Mouse (Mus musculus) thymus, postnatal 4 days (tissue): ENCODE measurements around the gene Pithd1.
A peak's percentile ranks its signal among the peaks of the same experiment; 100 is the strongest.

ENCODE experiments used
- DNase-seq: peaks from one replicate; pipeline ENCODE4 v3.0.0; 2021

Gene Pithd1

GRCm38 (mm10) chr4:135960717-135961116 is 26.3 kb downstream of the Pithd1 start:
- DNase-seq: peak; percentile 92

GRCm38 (mm10) chr4:135958354-135958753 is 28.7 kb downstream of the Pithd1 start:
- no peak for DNase-seq

GRCm38 (mm10) chr4:135955886-135956285 is 31.2 kb downstream of the Pithd1 start:
- no peak for DNase-seq

- DNase-seq: peak; percentile 88
Observed at GRCm38 (mm10) chr4:135954241-135954640, 32.8 kb downstream of the Pithd1 start.

GRCm38 (mm10) chr4:135953179-135953578 is 33.9 kb downstream of the Pithd1 start:
- no peak for DNase-seq

GRCm38 (mm10) chr4:135951505-135951904 is 35.6 kb downstream of the Pithd1 start:
- DNase-seq: peak; percentile 53

GRCm38 (mm10) chr4:135950365-135950764 is 36.7 kb downstream of the Pithd1 start:
- DNase-seq: no peak

- DNase-seq: no peak
Observed at GRCm38 (mm10) chr4:135949911-135950310, 37.2 kb downstream of the Pithd1 start.

- no peak for DNase-seq
Observed at GRCm38 (mm10) chr4:135949475-135949874, 37.6 kb downstream of the Pithd1 start.

- DNase-seq: no peak
Observed at GRCm38 (mm10) chr4:135948142-135948541, 38.9 kb downstream of the Pithd1 start.

GRCm38 (mm10) chr4:135946659-135947301 is 40.3 kb downstream of the Pithd1 start:
- no peak for DNase-seq

- peak; percentile 98 for DNase-seq
Observed at GRCm38 (mm10) chr4:135946278-135946658, 40.8 kb downstream of the Pithd1 start, which contains the start of gene Hmgcl. Hmgcl (plus strand) TSS chr4:135946448.

GRCm38 (mm10) chr4:135945706-135946105 is 41.4 kb downstream of the Pithd1 start:
- DNase-seq: no peak

GRCm38 (mm10) chr4:135943389-135943788 is 43.7 kb downstream of the Pithd1 start:
- DNase-seq: no peak

- DNase-seq: no peak
Observed at GRCm38 (mm10) chr4:135942193-135942592, 44.9 kb downstream of the Pithd1 start.

GRCm38 (mm10) chr4:135941026-135941425 is 46.0 kb downstream of the Pithd1 start:
- DNase-seq: peak; percentile 53

- no peak for DNase-seq
Observed at GRCm38 (mm10) chr4:135938858-135939257, 48.2 kb downstream of the Pithd1 start.

- DNase-seq: no peak
Observed at GRCm38 (mm10) chr4:135935502-135935901, 51.6 kb downstream of the Pithd1 start.

GRCm38 (mm10) chr4:135934708-135935500 is 52.2 kb downstream of the Pithd1 start:
- DNase-seq: no peak

- peak; percentile 58 for DNase-seq
Observed at GRCm38 (mm10) chr4:135931832-135932231, 55.2 kb downstream of the Pithd1 start.

GRCm38 (mm10) chr4:135930239-135930638 is 56.8 kb downstream of the Pithd1 start:
- DNase-seq: no peak

GRCm38 (mm10) chr4:135929828-135930227 is 57.2 kb downstream of the Pithd1 start:
- no peak for DNase-seq

- no peak for DNase-seq
Observed at GRCm38 (mm10) chr4:135929405-135929804, 57.7 kb downstream of the Pithd1 start.

- no peak for DNase-seq
Observed at GRCm38 (mm10) chr4:135928376-135928775, 58.7 kb downstream of the Pithd1 start.
